Mouse (Mus musculus): ENCODE measurements around the gene Nck1. TPM values are rescaled to one million over a fixed set of nuclear protein-coding genes. Genes with fewer than 3 reads are reported as not detected.

The Nck1 gene
- polyA plus RNA-seq, 1 experiment: 5.7 TPM

GRCm38 (mm10) chr9:100506652-100507051, 39.3 kb downstream of the Nck1 start:
- TF ChIP-seq POLR2A (IDR thresholded peaks at IDR 0.05; ENCODE audit: low read depth, low read length): no peak
- no peak for TF ChIP-seq CTCF (conservative IDR thresholded peaks at IDR 0.05; ENCODE audit: insufficient read depth, insufficient read length, low read depth, low read length)
- 2% methylated on average over 2 of the region's 2 CpGs for WGBS
- no peaks in the 10 kb centered on the region for H3K36me3 ChIP-seq (ENCODE audit: control insufficient read depth, insufficient read depth, low read length)
- H3K4me1 ChIP-seq (ENCODE audit: control insufficient read depth, insufficient read depth, low read length): no peaks in the 10 kb centered on the region
- no peak overlapping the region for H3K27ac ChIP-seq (ENCODE audit: insufficient read depth, low read depth, low read length)
- H3K27me3 ChIP-seq (replicated peaks; ENCODE audit: control insufficient read depth, insufficient read depth, low read length): no peaks in the 10 kb centered on the region
- peak; percentile 75 for DNase-seq
- no peak overlapping the region; the same call in 1 of the 2 replicates for H3K4me3 ChIP-seq (ENCODE audit: insufficient read depth, low read depth, low read length)

GRCm38 (mm10) chr9:100505498-100505897, 40.4 kb downstream of the Nck1 start:
- H3K4me3 ChIP-seq (ENCODE audit: insufficient read depth, low read depth, low read length): peak overlapping the region; percentile 48
- TF ChIP-seq CTCF (conservative IDR thresholded peaks at IDR 0.05; ENCODE audit: insufficient read depth, insufficient read length, low read depth, low read length): no peak
- TF ChIP-seq POLR2A (IDR thresholded peaks at IDR 0.05; ENCODE audit: low read depth, low read length): no peak
- H3K27ac ChIP-seq (ENCODE audit: insufficient read depth, low read depth, low read length): no peak overlapping the region; the same call in 1 of the 2 replicates
- no peak for DNase-seq
- WGBS: 78% methylated on average over 4 of the region's 4 CpGs
- H3K36me3 ChIP-seq (ENCODE audit: control insufficient read depth, insufficient read depth, low read length): no peaks in the 10 kb centered on the region
- no peaks in the 10 kb centered on the region for H3K4me1 ChIP-seq (ENCODE audit: control insufficient read depth, insufficient read depth, low read length)
- no peaks in the 10 kb centered on the region for H3K27me3 ChIP-seq (replicated peaks; ENCODE audit: control insufficient read depth, insufficient read depth, low read length)

- 83% methylated on average over 5 of the region's 5 CpGs for WGBS
- DNase-seq: no peak
- no peak overlapping the region for H3K27ac ChIP-seq (ENCODE audit: insufficient read depth, low read depth, low read length)
- no peaks in the 10 kb centered on the region for H3K27me3 ChIP-seq (replicated peaks; ENCODE audit: control insufficient read depth, insufficient read depth, low read length)
- no peak overlapping the region for H3K4me3 ChIP-seq (ENCODE audit: insufficient read depth, low read depth, low read length)
- no peaks in the 10 kb centered on the region for H3K4me1 ChIP-seq (ENCODE audit: control insufficient read depth, insufficient read depth, low read length)
- no peaks in the 10 kb centered on the region; the same call in 1 of the 2 replicates for H3K36me3 ChIP-seq (ENCODE audit: control insufficient read depth, insufficient read depth, low read length)
- TF ChIP-seq POLR2A (IDR thresholded peaks at IDR 0.05; ENCODE audit: low read depth, low read length): no peak
- 0 out of 2 replicates have a peak, but pooled peaks have one; percentile 15 for TF ChIP-seq CTCF (conservative IDR thresholded peaks at IDR 0.05; ENCODE audit: insufficient read depth, insufficient read length, low read depth, low read length)
Measured at GRCm38 (mm10) chr9:100493611-100494261, 52.2 kb downstream of the Nck1 start.

DNA sequence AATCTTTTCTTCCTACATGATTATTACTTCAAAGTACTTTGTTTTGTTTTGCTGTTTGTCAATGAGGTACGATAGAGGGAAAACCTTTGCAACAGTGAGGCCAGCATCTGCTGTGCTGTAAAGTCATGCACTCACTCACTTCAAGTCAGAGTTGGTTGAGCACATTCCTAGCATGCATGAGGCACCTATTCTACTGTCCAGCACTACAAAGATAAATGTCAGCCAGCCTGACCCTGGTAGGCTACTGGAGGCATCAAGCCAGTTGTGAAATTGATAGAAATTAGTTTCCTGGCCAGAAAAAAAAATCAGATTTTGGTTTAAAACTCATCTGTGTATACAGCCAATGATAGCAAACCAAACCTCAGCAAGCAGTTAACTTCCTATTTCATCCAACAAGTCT, 54.5 kb downstream of the Nck1 start:
- H3K4me3 ChIP-seq (ENCODE audit: insufficient read depth, low read depth, low read length): no peak overlapping the region
- H3K27me3 ChIP-seq (replicated peaks; ENCODE audit: control insufficient read depth, insufficient read depth, low read length): no peaks in the 10 kb centered on the region
- no peak for DNase-seq
- no peak overlapping the region for H3K27ac ChIP-seq (ENCODE audit: insufficient read depth, low read depth, low read length)
- WGBS: 67% methylated on average over 1 of the region's 1 CpGs
- H3K4me1 ChIP-seq (ENCODE audit: control insufficient read depth, insufficient read depth, low read length): no peaks in the 10 kb centered on the region
- TF ChIP-seq POLR2A (IDR thresholded peaks at IDR 0.05; ENCODE audit: low read depth, low read length) (no peak), CTCF (conservative IDR thresholded peaks at IDR 0.05; ENCODE audit: insufficient read depth, insufficient read length, low read depth, low read length) (no peak)
- H3K36me3 ChIP-seq (ENCODE audit: control insufficient read depth, insufficient read depth, low read length): no peaks in the 10 kb centered on the region; the same call in 1 of the 2 replicates

DNA sequence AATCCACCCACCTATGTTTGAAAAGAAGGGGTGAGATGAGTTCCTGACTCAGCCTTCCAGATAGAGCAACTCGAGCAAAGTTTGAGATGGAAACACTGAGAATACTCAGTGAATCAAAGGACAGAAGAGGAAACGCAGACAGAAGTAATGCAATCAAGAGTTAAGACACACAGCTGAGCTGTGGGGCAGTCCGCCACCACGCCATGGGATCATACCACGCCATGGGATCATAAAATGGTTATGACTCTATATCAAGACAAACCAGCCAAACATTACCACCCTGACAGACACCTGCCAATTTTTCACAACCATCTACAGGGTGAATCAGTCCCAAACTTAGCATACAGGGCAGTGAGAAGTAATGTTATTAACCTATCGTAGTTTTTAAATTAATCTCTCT, 57.0 kb downstream of the Nck1 start:
- Histone ChIP-seq H3K4me3 (ENCODE audit: insufficient read depth, low read depth, low read length) (no peak overlapping the region), H3K27ac (ENCODE audit: insufficient read depth, low read depth, low read length) (no peak overlapping the region), H3K4me1 (ENCODE audit: control insufficient read depth, insufficient read depth, low read length) (no peaks in the 10 kb centered on the region), H3K27me3 (replicated peaks; ENCODE audit: control insufficient read depth, insufficient read depth, low read length) (no peaks in the 10 kb centered on the region), H3K36me3 (ENCODE audit: control insufficient read depth, insufficient read depth, low read length) (no peaks in the 10 kb centered on the region; the same call in 1 of the 2 replicates)
- 95% methylated on average over 6 of the region's 6 CpGs for WGBS
- no peak for TF ChIP-seq CTCF (conservative IDR thresholded peaks at IDR 0.05; ENCODE audit: insufficient read depth, insufficient read length, low read depth, low read length)
- TF ChIP-seq POLR2A (IDR thresholded peaks at IDR 0.05; ENCODE audit: low read depth, low read length): no peak
- no peak for DNase-seq

DNA sequence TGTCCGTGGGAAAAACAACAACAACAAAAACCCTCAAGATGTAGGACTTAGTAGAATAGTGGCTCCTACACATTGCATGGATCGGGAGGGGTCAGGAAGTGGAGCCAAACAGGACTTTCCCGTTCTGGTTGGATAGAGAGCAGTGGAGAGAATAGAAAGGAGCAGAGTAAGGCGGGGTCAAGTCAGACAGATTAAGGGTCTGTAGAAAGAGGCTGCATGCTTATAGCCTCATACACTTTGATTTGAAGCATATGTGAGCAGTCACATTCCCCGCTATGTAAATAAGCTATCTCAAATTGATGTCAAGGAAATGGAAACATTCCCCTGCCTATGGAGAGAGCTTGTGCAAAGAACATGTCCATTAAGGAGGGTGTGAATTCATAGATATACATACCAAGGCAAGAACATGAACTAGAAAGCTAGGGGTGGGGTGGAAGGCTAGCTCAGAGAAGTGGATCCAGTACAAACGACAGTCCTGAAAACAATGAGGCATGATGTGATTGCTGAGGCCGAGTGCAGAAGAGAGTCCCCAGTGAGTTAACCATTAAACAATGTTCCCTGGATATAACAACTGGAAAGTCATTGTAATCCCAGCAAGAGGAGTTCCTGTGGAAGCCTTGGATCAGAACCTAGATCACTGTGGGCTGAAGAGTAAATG, 57.7 kb downstream of the Nck1 start:
- H3K27ac ChIP-seq (ENCODE audit: insufficient read depth, low read depth, low read length): 0 out of 2 replicates have a peak overlapping the region, but pooled peaks have one; percentile 22
- no peaks in the 10 kb centered on the region for H3K27me3 ChIP-seq (replicated peaks; ENCODE audit: control insufficient read depth, insufficient read depth, low read length)
- no peak overlapping the region for H3K4me3 ChIP-seq (ENCODE audit: insufficient read depth, low read depth, low read length)
- WGBS: 43% methylated on average over 7 of the region's 7 CpGs
- DNase-seq: peak; percentile 51
- H3K4me1 ChIP-seq (ENCODE audit: control insufficient read depth, insufficient read depth, low read length): no peaks in the 10 kb centered on the region
- TF ChIP-seq POLR2A (IDR thresholded peaks at IDR 0.05; ENCODE audit: low read depth, low read length): no peak
- TF ChIP-seq CTCF (conservative IDR thresholded peaks at IDR 0.05; ENCODE audit: insufficient read depth, insufficient read length, low read depth, low read length): no peak
- H3K36me3 ChIP-seq (ENCODE audit: control insufficient read depth, insufficient read depth, low read length): no peaks in the 10 kb centered on the region; the same call in 1 of the 2 replicates

GRCm38 (mm10) chr9:100486431-100486830, 59.5 kb downstream of the Nck1 start, which contains the start of gene Il20rb:
Gene Il20rb, minus strand, starts transcription at chr9:100486788.
- no peak within 1 kb of the TSS for H3K4me3 ChIP-seq (ENCODE audit: insufficient read depth, low read depth, low read length)
- H3K4me1 ChIP-seq (ENCODE audit: control insufficient read depth, insufficient read depth, low read length): no peaks in the 10 kb centered on the region
- H3K27me3 ChIP-seq (replicated peaks; ENCODE audit: control insufficient read depth, insufficient read depth, low read length): no peaks in the 10 kb centered on the region
- no peak within 1 kb of the TSS for H3K27ac ChIP-seq (ENCODE audit: insufficient read depth, low read depth, low read length)
- no peak for DNase-seq
- TF ChIP-seq POLR2A (IDR thresholded peaks at IDR 0.05; ENCODE audit: low read depth, low read length) (no peak), CTCF (conservative IDR thresholded peaks at IDR 0.05; ENCODE audit: insufficient read depth, insufficient read length, low read depth, low read length) (no peak)
- no peaks in the 10 kb centered on the region for H3K36me3 ChIP-seq (ENCODE audit: control insufficient read depth, insufficient read depth, low read length)
- 91% methylated on average over 5 of the region's 5 CpGs for WGBS

All from kidney, adult 2 months (tissue).